Mouse (Mus musculus): Measurements from ENCODE around the gene Kctd5. TPM values are rescaled to one million over a fixed set of nuclear protein-coding genes. Genes with fewer than 3 reads are reported as not detected.

Kctd5 gene
- total RNA-seq, 2 experiments from 2014 or later: 11.1 to 12.2 TPM

Small RNAs within 50 kb of the gene (microRNA-seq; reads per million reads assigned to microRNA genes)
- 0 reads per million in 2 experiments for gene Gm27700 (ENCODE audit: borderline number of aligned reads in 2 of 2)

Other genes with a start within 250 kb of the Kctd5 start
- 100 to 1,000 TPM; 352 to 413 TPM for gene Elob, start 244.3 kb downstream of the Kctd5 start, total RNA-seq (2021)
- gene Prss33, start 237.4 kb downstream of the Kctd5 start, total RNA-seq (2021): not detected
- not detected for gene Prss32, start 229.6 kb downstream of the Kctd5 start, total RNA-seq (2021)
- under 1 TPM; 0.60 to 0.74 TPM for gene Prss41, start 229.3 kb downstream of the Kctd5 start, total RNA-seq (2021)
- gene Prss21, start 205.4 kb downstream of the Kctd5 start, total RNA-seq (2021): not detected
- gene Dcpp1, start 192.6 kb downstream of the Kctd5 start, total RNA-seq (2021): not detected
- not detected for gene Dcpp2, start 192.6 kb downstream of the Kctd5 start, total RNA-seq (2021)
- gene Dcpp3, start 156.0 kb downstream of the Kctd5 start, total RNA-seq (2021): not detected
- gene Sbp, start 131.8 kb downstream of the Kctd5 start, total RNA-seq (2021): not detected
- not detected for gene Sbpl, start 118.2 kb downstream of the Kctd5 start, total RNA-seq (2021)
- gene Prss30, start 92.9 kb downstream of the Kctd5 start, total RNA-seq (2021): under 1 TPM in 1 of 2 experiments, not detected in 1; 0.64 TPM
- not detected for gene Prss22, start 75.4 kb downstream of the Kctd5 start, total RNA-seq (2021)
- 1 to 10 TPM in 1 of 2 experiments, under 1 TPM in 1; 0.23 to 1.3 TPM for gene Prss27, start 35.3 kb downstream of the Kctd5 start, total RNA-seq (2021)
- 10 to 100 TPM; 54.4 to 57.5 TPM for gene Pdpk1, start 77.4 kb upstream of the Kctd5 start, total RNA-seq (2021)
- 10 to 100 TPM; 23.8 to 29.2 TPM for gene Amdhd2, start 90.3 kb upstream of the Kctd5 start, total RNA-seq (2021)
- 100 to 1,000 TPM; 434 to 484 TPM for gene Atp6v0c, start 96.2 kb upstream of the Kctd5 start, total RNA-seq (2021)
- 10 to 100 TPM; 11.0 to 14.3 TPM for gene Tbc1d24, start 132.1 kb upstream of the Kctd5 start, total RNA-seq (2021)
- gene Ntn3, start 136.0 kb upstream of the Kctd5 start, total RNA-seq (2021): 1 to 10 TPM; 1.5 to 2.1 TPM
- 1 to 10 TPM; 3.5 to 7.1 TPM for gene Tedc2, start 147.4 kb upstream of the Kctd5 start, total RNA-seq (2021)
- 1 to 10 TPM; 2.2 to 2.3 TPM for gene Ccnf, start 178.0 kb upstream of the Kctd5 start, total RNA-seq (2021)

Data from adrenal gland, adult 18-20 months (tissue).